Mouse (Mus musculus) hindlimb bud, embryonic 11.5 days (tissue): ENCODE data around the gene Tbx4.

ENCODE experiments used
- DNase-seq: peaks from one replicate; pipeline ENCODE4 v3.0.0-alpha.2; 2012; ENCODE audit warnings: low read depth, low spot score; ENCODE audit errors: extremely low spot score

Gene Tbx4

GRCm38 (mm10) chr11:85896335-85896985 is 10.2 kb downstream of the Tbx4 start:
- DNase-seq, result no peak

DNA sequence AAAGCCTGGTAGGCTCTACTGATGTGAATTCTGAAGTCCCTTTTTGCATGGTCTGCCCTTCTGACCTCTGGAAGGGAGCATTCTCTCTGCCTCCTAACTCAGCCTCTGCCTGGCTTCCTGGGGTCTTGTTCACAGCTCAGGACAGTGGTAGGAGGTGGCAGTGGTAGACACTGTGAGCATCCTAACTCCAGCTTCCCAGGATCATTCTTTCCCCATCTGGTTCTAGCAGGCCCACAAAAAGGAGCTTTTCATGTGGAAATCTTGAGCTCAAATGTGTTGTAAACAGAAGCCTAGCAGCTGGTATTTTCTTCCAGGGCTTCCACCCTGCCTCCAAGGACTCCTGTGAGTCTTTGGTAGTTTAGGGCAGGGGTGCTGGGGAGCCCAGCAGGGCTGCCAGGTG is 14.1 kb downstream of the Tbx4 start:
- no peak for DNase-seq

- no peak for DNase-seq
Measured at GRCm38 (mm10) chr11:85909514-85909913, 23.3 kb downstream of the Tbx4 start.

GRCm38 (mm10) chr11:85910133-85910532 is 23.9 kb downstream of the Tbx4 start:
- no peak for DNase-seq

DNA sequence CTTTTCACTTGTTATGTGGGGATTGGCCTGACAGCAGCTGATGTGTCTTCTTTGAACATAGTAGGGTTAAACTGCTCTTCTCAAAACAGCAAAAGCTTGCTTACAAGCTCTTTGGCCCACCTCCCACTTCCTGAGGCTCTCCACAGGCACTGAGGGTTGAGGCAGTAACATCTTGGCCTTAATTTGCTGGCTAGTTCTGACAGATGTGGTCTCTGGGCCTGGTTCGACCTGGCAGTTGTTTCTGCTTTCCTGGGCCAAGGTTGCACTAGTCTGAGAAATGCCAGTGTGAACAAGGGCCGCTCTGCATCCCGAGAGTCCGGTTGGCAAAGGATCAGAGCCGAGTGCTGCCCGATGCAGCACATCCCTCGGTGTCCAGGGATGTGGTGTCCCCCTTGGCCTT is 27.3 kb downstream of the Tbx4 start:
- DNase-seq, result no peak

DNA sequence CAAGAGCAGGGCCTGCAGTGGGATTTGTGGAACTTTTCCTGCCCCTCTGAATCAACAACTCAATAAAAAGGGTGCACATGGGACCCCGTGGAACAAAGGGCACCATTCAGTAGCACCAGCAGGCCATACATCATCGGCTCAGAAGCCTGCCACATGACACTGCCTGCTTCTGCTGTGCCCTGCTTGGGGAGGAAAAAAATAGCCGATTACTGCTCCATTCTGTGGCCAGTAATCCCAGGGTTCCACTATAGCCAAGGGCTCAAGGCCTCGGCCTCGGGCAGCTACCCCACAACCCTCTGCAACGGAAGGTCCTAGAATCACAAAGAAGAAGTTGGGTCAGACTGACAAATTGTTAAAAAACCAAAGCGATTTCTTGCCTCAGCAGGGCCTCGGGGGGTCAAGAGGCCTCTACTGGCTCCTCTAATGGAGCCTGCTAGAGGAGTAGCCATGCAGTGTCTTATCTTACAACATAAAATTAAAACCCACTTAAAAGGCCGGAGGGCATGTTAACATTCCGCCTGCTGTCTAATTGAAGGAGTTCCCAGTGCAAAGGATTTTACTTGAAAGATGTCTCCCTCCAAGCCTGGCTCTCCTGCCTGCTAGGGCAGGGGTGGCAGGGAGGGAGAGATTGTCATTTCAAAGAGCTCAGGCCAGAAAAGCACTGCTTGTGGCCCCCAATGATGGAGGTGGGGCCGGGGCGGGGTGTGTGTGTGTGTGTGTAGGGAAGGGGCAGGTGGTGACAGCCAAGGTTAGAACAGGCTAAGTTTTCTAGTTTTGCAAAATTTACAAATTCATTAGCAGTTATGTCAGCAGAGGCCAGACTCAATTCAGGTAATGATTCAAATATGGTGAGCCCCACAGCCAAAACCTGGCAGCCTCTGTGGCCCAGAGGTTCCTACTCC is 31.1 kb downstream of the Tbx4 start:
- DNase-seq, result no peak

- DNase-seq, result no peak
Measured at GRCm38 (mm10) chr11:85917993-85918325, 31.7 kb downstream of the Tbx4 start.

DNA sequence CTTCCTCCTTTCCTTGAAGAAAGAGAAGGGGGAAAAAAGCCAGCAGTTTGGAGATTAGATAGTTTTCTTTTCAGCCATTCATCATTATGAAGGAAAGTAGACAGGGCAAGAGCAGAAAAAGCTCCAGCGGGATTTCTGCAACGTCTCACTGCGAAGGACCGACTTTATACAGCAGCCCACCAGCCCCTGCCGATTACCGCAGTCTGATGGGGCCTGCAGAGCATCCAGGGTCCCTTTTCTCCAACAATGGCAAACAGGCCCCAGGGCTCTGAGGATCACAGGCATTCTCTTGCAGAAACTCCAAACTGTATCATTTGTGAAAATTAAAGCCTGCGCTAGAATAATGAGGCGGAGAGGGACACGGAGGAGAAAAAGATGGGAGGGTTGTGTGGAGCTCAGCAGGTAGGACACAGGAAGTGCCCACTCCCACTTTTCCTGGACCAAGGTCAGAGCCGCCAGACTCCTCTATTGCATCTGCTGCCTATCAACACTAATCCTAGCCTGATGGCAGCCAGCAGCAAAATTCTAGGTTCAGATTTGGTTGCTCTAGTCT is 32.2 kb downstream of the Tbx4 start:
- DNase-seq, result no peak

DNA sequence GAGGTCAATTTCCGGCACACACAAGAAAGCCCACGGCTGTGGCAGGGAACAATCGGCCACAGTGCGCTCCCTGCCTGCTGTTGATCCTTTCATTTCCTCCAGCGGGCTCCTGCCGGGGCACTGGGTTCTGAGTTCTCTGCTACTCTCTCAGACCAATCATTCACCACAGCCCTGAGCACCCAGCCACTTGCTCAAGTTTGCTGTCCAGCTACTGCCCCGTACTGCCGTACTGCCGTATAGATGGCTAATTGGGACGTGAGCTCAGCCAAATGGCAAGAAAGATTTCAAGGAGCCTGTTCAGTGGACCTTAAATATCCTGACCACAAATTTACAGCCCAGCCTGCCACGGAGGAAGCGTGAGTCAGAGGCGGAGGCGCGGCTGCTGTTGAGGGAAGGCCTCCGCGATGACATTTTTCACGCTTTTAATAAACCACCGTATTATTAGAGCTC is 39.1 kb downstream of the Tbx4 start:
- no peak for DNase-seq

- no peak for DNase-seq
Measured at GRCm38 (mm10) chr11:85926287-85926764, 40.1 kb downstream of the Tbx4 start.

DNA sequence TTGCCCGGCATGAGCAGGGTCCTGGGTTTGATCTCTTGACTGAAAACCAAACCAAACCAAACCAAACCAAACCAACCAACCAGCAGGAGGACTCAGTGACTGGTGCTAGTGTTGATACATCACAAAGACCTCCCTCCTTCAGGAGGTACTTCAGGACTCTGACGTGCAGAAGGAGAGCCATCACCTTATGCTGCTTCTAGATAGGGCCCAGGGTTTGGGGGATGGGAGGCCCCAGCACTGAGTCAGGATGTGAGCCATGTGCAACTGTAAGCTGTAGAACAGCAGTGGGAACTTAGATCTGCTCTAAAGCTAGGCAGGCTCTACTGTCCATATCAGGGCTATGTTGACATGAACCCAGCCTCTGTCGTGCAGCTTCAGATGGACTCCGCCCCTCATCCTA is 41.9 kb downstream of the Tbx4 start:
- no peak for DNase-seq

GRCm38 (mm10) chr11:85929651-85930050 is 43.4 kb downstream of the Tbx4 start:
- no peak for DNase-seq

- DNase-seq, result no peak
Measured at GRCm38 (mm10) chr11:85941785-85942570, 55.8 kb downstream of the Tbx4 start.

DNA sequence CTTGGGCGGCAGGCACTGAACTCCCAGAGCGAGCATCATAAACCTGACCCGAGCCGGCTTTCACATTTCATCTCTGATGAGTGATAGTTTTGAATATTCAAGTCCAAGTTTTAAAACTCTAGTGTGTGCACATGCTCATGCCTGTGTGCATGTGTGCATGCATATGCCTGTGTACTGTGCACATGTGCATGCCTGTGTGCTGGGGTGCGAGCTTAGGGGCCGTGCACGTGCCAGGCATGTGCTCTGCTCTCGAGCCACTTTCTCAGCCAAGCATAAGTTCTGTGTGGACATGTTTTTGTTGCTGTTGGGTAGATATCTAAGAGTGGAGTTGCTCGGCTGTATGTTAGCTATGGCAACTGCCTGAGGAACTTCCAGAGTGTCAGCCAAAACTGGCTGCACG is 62.5 kb downstream of the Tbx4 start:
- DNase-seq, result no peak

- no peak for DNase-seq
Measured at GRCm38 (mm10) chr11:85949749-85950148, 63.5 kb downstream of the Tbx4 start.

DNA sequence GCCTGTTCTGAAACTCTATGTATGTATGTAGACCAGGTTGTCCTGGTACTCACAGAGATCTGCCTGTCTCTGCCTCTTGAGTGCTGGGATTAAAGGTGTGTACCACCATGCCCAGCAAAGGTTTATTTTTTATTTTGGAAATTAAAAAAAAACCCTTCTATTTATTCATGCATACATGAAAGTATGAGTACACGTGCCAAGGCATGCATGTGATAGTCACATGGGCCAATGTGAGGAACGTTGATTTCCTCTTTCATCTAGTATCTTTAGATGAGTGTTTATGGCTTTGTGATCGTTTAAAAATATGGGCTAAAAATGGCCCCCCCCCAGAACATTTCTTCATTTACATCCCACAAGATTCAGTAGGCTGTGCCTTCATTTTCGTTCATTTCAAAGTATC is 66.3 kb downstream of the Tbx4 start:
- DNase-seq, result no peak

GRCm38 (mm10) chr11:85955611-85956010 is 69.4 kb downstream of the Tbx4 start:
- no peak for DNase-seq

DNA sequence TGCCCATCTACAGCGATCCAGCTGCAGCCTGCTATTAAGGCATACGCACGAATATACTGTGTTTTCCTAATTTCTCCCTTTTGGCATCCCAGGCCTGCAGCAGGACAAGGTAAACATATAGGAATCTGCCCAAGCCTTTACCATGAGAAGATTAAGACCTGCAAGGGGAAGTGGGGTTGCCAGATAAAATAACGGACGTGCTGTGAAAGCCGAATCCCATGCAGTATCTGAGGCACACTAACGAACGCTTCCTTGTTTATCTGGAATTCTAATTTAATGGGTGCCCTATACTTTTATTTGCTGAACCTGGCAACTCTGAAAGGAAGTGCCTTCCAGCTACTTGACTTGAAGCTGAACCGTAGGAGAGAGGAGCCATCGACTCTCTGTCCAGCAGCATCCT is 70.2 kb downstream of the Tbx4 start:
- no peak for DNase-seq

- no peak for DNase-seq
Measured at GRCm38 (mm10) chr11:85956950-85957778, 70.9 kb downstream of the Tbx4 start.

GRCm38 (mm10) chr11:85959837-85960236 is 73.6 kb downstream of the Tbx4 start:
- DNase-seq, result no peak
